Mouse (Mus musculus): ENCODE data around the gene Zfp53. TPM values are rescaled to one million over a fixed set of nuclear protein-coding genes. Genes with fewer than 3 reads are reported as not detected.
A peak's percentile ranks its signal among the peaks of the same experiment; 100 is the strongest.

Gene Zfp53
- polyA plus RNA-seq, 1 experiment: not detected

DNA sequence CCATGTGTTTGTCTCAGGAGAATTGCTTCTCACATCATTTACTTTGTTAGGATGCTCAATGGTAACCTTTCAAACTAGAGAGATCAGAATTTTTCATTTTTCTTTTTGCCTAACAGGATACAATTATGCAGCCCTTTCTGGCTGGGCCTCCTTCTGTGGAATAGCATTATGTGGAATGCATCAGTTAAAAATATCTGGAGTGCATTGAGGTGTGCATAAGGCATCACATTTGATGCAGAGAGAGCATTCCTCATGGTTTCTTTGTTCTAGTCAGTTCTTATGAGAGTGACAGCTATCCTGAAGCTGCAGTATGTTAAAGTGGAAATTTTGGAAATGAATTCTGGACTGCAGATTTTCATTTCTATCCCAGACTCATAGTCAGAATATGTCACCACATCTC lies 37.5 kb downstream of the Zfp53 start:
- H3K4me1 ChIP-seq (ENCODE audit: control insufficient read depth, insufficient read depth, low read length): peaks cover 2% of the 10 kb centered on the region; the same call in 1 of the 2 replicates
- H3K4me3 ChIP-seq (ENCODE audit: insufficient read depth, low read depth, low read length): no peak overlapping the region
- TF ChIP-seq CTCF (IDR thresholded peaks at IDR 0.05; ENCODE audit: insufficient read depth, low read depth, low read length): no peak
- no peak for TF ChIP-seq POLR2A (IDR thresholded peaks at IDR 0.05; ENCODE audit: insufficient read depth, low read depth, low read length)
- no peak overlapping the region for H3K27ac ChIP-seq (ENCODE audit: insufficient read depth, low read depth, low read length)

DNA sequence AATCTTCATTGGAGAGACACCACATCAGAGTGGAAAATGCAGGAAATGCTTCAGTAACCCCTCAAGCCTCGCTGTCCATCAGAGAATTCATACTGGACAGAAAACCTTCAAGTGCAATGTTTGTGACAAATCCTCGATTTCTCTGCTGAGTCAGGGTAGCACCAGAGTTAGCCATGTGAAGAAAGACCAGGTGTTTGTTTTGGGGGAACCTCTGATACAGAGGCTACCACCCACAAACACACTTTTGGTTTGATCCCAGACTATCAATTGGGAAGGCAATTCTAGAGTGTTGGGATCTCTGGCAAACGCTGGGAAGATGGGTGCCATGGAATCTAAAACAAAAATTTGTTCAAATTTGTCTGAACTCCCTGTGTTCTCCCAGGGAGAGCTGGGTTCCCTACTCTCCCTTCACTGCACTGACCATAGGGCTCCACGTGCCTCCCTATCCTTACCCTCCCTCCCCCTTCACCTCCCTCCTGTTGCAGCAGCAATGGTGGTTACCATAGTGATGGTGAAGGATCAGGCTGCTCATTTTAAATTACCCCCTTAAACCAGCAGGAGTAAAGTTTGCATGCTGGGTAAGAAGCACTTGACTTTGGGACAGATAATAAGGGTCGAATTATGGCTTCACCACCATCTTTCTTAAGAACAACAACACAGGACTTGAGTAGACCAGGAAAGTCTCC lies 42.0 kb downstream of the Zfp53 start:
- 60% methylated on average over 5 of the region's 5 CpGs for WGBS
- no peak for TF ChIP-seq POLR2A (IDR thresholded peaks at IDR 0.05; ENCODE audit: insufficient read depth, low read depth, low read length)
- no peak for TF ChIP-seq CTCF (IDR thresholded peaks at IDR 0.05; ENCODE audit: insufficient read depth, low read depth, low read length)
- Histone ChIP-seq H3K4me3 (ENCODE audit: insufficient read depth, low read depth, low read length) (no peak overlapping the region), H3K4me1 (ENCODE audit: control insufficient read depth, insufficient read depth, low read length) (peaks cover 5% of the 10 kb centered on the region; the same call in 1 of the 2 replicates), H3K27ac (ENCODE audit: insufficient read depth, low read depth, low read length) (no peak overlapping the region)

DNA sequence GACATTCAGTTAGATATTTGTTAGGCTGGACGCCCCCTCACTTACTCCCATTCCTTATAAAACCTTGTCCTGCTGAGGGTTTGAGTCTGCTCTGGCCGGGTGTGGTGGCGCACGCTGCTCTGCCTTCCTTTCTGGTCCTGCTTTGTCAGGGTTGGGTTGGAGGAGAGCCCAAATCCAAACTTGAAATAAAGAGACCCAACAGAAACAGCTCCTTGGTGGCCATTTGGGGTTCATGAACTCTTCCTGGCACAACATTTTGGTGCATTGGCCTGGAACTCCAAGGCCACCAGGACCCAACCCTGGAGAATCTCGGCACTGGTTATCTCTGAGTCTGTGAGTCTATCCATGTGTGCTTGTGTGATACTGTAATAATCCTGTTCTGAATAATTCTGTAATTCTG lies 42.8 kb downstream of the Zfp53 start:
- H3K27ac ChIP-seq (ENCODE audit: insufficient read depth, low read depth, low read length): peak overlapping the region; percentile 90
- TF ChIP-seq POLR2A (IDR thresholded peaks at IDR 0.05; ENCODE audit: insufficient read depth, low read depth, low read length): no peak
- no peak for TF ChIP-seq CTCF (IDR thresholded peaks at IDR 0.05; ENCODE audit: insufficient read depth, low read depth, low read length)
- H3K4me3 ChIP-seq (ENCODE audit: insufficient read depth, low read depth, low read length): peak overlapping the region; percentile 94
- H3K4me1 ChIP-seq (ENCODE audit: control insufficient read depth, insufficient read depth, low read length): peaks cover 5% of the 10 kb centered on the region; the same call in 1 of the 2 replicates
- WGBS: 17% methylated on average over 5 of the region's 5 CpGs

DNA sequence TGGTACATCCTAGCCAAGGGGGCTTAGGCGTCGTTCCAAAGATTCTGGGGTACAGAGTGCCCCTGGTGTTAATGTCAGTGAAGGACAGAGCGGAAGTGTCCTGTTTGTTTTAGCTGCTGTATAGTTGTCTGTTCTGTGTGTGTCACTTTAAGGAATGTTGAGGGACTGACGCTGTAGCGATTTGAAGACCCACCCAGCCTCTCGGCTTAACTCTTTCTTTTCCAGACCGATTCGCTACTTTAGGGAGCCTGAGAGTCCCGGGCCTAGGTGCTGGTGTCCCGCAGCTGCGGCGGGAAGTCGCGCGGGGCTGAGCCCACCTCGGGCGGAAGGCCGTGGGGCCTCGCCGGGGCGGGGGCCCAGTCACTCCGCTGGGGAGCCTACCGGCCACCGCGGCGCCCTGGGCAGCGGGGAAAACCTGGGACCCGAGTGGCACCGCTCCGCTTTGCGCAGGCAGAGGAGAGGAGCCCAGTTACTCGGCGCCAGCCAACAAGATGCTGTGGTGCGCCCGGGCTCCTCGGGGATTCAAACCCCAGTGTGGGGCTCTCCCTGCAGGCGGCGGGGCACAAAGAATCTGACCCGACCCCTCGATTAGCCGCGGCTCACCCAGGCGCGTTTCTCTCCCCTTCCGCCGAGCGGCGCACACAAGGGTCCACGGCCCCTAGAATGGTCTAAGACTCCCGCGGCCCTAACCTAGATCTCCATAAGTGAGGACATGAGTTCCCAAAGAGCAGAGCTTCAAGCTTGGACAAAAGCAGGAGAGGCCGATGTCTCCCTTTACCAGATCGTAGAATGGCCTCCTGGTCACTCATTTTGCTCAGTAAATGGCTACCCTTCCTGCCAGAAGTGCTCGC lies 43.5 kb downstream of the Zfp53 start:
- no peak for TF ChIP-seq CTCF (IDR thresholded peaks at IDR 0.05; ENCODE audit: insufficient read depth, low read depth, low read length)
- TF ChIP-seq POLR2A (IDR thresholded peaks at IDR 0.05; ENCODE audit: insufficient read depth, low read depth, low read length): 0 out of 2 replicates have a peak, but pooled peaks have one; percentile 48
- peak overlapping the region; percentile 94 for H3K4me3 ChIP-seq (ENCODE audit: insufficient read depth, low read depth, low read length)
- under 1% methylated on average over 54 of the region's 54 CpGs for WGBS
- peak overlapping the region; percentile 90 for H3K27ac ChIP-seq (ENCODE audit: insufficient read depth, low read depth, low read length)
- peaks cover 5% of the 10 kb centered on the region; the same call in 1 of the 2 replicates for H3K4me1 ChIP-seq (ENCODE audit: control insufficient read depth, insufficient read depth, low read length)

DNA sequence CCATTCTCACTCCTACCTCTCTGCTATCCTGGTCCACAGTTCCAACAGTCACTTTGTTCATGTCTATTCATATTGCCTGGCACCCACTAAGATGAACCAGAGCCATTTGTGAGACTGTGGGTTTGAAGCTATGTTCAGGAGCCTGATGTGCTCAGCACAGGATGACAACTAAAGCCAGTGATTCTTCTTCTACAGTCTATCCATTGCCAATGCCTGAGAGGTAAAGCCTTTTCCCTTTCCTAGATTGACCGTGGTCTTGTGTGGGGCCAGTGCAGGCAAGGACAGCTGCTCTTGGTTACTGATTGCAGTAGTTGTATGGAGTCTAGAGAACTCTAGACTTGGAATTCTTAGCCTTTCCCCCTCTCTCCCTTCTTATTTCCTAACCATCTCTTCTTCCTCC lies 45.2 kb downstream of the Zfp53 start:
- no peak for TF ChIP-seq CTCF (IDR thresholded peaks at IDR 0.05; ENCODE audit: insufficient read depth, low read depth, low read length)
- no peak for TF ChIP-seq POLR2A (IDR thresholded peaks at IDR 0.05; ENCODE audit: insufficient read depth, low read depth, low read length)
- Histone ChIP-seq H3K4me1 (ENCODE audit: control insufficient read depth, insufficient read depth, low read length) (peaks cover 5% of the 10 kb centered on the region; the same call in 1 of the 2 replicates), H3K4me3 (ENCODE audit: insufficient read depth, low read depth, low read length) (no peak overlapping the region), H3K27ac (ENCODE audit: insufficient read depth, low read depth, low read length) (no peak overlapping the region)
- WGBS: 100% methylated on average over 1 of the region's 1 CpGs

DNA sequence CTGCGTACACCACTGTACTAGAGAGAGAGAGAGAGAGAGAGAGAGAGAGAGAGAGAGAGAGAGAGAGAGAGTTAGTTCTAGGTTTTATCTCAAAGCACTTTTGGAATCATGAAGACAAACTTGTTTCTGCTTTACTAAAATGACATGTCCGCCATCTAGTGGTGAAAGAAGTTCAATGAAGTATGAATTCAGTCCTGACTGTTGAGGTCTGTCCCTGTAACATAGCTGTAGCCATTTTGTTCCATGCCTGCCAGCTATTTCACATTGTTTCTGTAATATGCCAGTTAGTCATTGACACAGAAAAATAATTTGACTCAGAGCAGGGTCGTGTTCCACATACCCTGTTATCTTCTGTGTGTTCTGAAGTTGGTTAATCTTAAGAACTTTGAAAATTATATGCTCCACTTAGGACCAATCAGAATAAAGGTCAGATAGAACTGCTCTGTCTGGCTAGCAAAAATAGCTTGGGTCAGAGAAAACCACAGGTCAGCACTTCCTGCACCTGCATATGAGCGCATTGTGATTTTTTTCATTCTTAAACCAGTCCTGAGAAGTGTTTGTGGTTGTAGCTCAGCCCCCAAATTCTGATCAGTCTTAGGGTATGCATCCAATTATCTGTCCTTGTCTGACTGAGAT lies 45.8 kb downstream of the Zfp53 start:
- peaks cover 5% of the 10 kb centered on the region; the same call in 1 of the 2 replicates for H3K4me1 ChIP-seq (ENCODE audit: control insufficient read depth, insufficient read depth, low read length)
- TF ChIP-seq POLR2A (IDR thresholded peaks at IDR 0.05; ENCODE audit: insufficient read depth, low read depth, low read length) (no peak), CTCF (IDR thresholded peaks at IDR 0.05; ENCODE audit: insufficient read depth, low read depth, low read length) (no peak)
- 14% methylated on average over 4 of the region's 4 CpGs for WGBS
- H3K4me3 ChIP-seq (ENCODE audit: insufficient read depth, low read depth, low read length): no peak overlapping the region
- peak overlapping the region; percentile 16; the same call in 1 of the 2 replicates for H3K27ac ChIP-seq (ENCODE audit: insufficient read depth, low read depth, low read length)

DNA sequence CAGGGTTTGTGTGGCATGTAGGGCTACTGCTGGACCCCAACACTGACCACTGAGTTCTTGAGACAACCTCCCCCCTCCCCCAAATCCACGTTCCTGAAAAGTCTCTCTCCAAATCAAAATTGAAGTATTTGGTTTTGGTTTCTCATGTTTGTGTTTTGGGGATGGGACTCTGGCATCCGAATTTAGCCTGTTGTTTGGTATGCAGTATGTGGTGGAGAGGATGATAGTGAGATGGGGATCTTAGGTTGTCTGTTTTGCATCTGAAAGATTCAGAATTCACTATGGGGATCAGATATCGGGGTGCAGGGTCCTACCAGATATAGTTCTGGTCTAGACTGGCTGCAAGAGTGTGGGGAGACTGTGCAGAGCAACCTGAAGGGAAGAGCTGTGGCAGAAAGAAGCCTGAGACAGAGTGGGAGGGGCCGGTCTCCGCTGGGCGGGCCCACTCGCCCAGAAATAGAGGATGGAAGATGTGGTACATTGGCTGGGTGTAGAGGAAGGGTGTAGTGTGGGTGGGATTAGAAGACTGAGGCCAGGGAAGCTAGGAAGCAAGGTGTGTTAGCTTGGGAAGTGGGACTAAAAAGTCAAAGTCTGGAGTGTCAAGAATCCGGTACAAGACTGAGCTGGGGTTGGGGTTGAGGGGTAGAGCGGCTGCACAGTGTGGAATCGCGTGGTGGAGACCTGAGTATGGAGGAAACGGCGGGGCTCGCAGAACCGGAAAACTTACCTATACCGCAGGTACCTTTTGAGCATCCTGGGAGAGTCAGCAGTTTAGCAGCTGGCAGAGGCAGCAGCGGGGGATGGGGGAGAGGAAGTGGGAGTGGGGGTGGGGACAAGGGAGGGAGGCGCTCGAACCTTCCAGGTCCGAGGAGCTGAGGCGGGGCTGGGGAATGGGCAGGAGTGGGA lies 46.6 kb downstream of the Zfp53 start, which contains the start of gene Zfp52:
TSS of gene Zfp52 (plus strand) at position 444 of the 906 bp plus-strand sequence.
- Histone ChIP-seq H3K4me1 (ENCODE audit: control insufficient read depth, insufficient read depth, low read length) (peaks cover 5% of the 10 kb centered on the region; the same call in 1 of the 2 replicates), H3K27ac (ENCODE audit: insufficient read depth, low read depth, low read length) (peak within 1 kb of the TSS; percentile 36), H3K4me3 (ENCODE audit: insufficient read depth, low read depth, low read length) (peak within 1 kb of the TSS; percentile 57)
- TF ChIP-seq CTCF (IDR thresholded peaks at IDR 0.05; ENCODE audit: insufficient read depth, low read depth, low read length) (no peak), POLR2A (IDR thresholded peaks at IDR 0.05; ENCODE audit: insufficient read depth, low read depth, low read length) (no peak; the same call in 1 of the 2 replicates)
- WGBS: 2% methylated on average over 21 of the region's 21 CpGs

DNA sequence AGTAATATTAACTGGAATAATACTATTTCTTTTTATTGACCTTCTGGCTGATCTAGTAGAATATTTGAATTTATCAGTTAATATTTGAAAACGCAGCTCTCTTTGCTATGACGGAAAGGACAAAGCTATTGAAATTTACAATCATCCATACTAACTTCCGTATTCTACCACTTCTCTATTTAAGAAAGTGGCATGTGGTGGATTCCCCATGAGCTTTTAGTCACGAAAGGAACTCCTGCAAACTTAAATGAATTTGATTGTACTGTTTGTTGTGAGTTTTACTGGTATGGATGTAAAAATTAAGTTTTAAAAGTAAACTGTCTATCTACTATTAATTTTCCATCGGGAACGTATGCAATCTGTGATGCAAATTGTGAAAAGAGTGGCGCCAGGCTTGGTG lies 47.3 kb downstream of the Zfp53 start:
- 31% methylated on average over 7 of the region's 7 CpGs for WGBS
- no peak overlapping the region for H3K27ac ChIP-seq (ENCODE audit: insufficient read depth, low read depth, low read length)

More for the DNA sequence above, 47.3 kb downstream of the Zfp53 start:
- H3K4me3 ChIP-seq (ENCODE audit: insufficient read depth, low read depth, low read length): peak overlapping the region; percentile 57
- peaks cover 3% of the 10 kb centered on the region; the same call in 1 of the 2 replicates for H3K4me1 ChIP-seq (ENCODE audit: control insufficient read depth, insufficient read depth, low read length)
- no peak for TF ChIP-seq CTCF (IDR thresholded peaks at IDR 0.05; ENCODE audit: insufficient read depth, low read depth, low read length)
- TF ChIP-seq POLR2A (IDR thresholded peaks at IDR 0.05; ENCODE audit: insufficient read depth, low read depth, low read length): no peak
